14 mouse cellular contexts compared by ENCODE assay signal in genomic region chr13:85437009-85437408, GRCm38 (mm10).
"Had no signal": no experiment of that assay in that cellular context is flagged by ENCODE, and none has a peak within 500 bp of the region (broad histone marks: within the 10 kb centered on the region; RNA-seq: fewer than 3 reads in every experiment).

No protein-coding gene starts in this region.

- DNase-seq: kidney, postnatal 14 days; lung, adult 2 months; lung, postnatal 36 days; midbrain, embryonic 14.5 days; right cerebral cortex, adult 18-20 months; right cerebral cortex, postnatal 25 days; thymus, postnatal 4 days had no signal

- H3K9me3 ChIP-seq: kidney, embryonic 15.5 days; limb, embryonic 10.5 days; liver, embryonic 15.5 days; neural tube, embryonic 15.5 days had no signal

- H3K4me1 ChIP-seq: kidney, embryonic 15.5 days; limb, embryonic 10.5 days; liver, embryonic 15.5 days; neural tube, embryonic 15.5 days had no signal

- H3K4me3 ChIP-seq: kidney, embryonic 15.5 days; limb, embryonic 10.5 days; liver, embryonic 15.5 days; myocyte; neural tube, embryonic 15.5 days had no signal

- ATAC-seq: lung, postnatal 0 days had no signal

- H3K36me3 ChIP-seq: kidney, embryonic 15.5 days; limb, embryonic 10.5 days; liver, embryonic 15.5 days; neural tube, embryonic 15.5 days had no signal

- H3K4me2 ChIP-seq: kidney, embryonic 15.5 days; liver, embryonic 11.5 days; liver, embryonic 15.5 days; neural tube, embryonic 15.5 days had no signal

- H3K27ac ChIP-seq: kidney, embryonic 15.5 days; limb, embryonic 10.5 days; liver, embryonic 15.5 days; neural tube, embryonic 15.5 days had no signal

- H3K27me3 ChIP-seq: kidney, embryonic 15.5 days; liver, embryonic 15.5 days; neural tube, embryonic 15.5 days had no signal

- H3K9ac ChIP-seq: kidney, embryonic 15.5 days; liver, embryonic 15.5 days; neural tube, embryonic 15.5 days had no signal
